Mouse (Mus musculus) liver, embryonic 14.5 days (tissue): ENCODE data around the gene Usp8. TPM values are rescaled to one million over a fixed set of nuclear protein-coding genes. Genes with fewer than 3 reads are reported as not detected.

Experiments used
- ATAC-seq: fragments of 200-750 bp; cut with Nextera tagmentation; 2 replicates; pipeline ENCODE4 v1.8.0; 2017; ENCODE audit warnings: moderate number of reproducible peaks, mild to moderate bottlenecking, moderate library complexity; ENCODE audit not compliant: insufficient read depth
- DNase-seq, 3 experiments: peaks; one replicate each; pipeline ENCODE4 v3.0.0-alpha.2; 2012 to 2013; ENCODE audit warnings: low read depth in 3 of 3, low spot score in 3 of 3
- H3K27ac ChIP-seq: fragments of 300-500 bp; sonication (generic); 2 replicates; pipeline ENCODE4 v1.5.1; 2014; ENCODE audit warnings: moderate library complexity, mild to moderate bottlenecking, control low read depth, inconsistent platforms
- H3K27me3 ChIP-seq: fragments of 300-500 bp; sonication (generic); 2 replicates; pipeline ENCODE4 v1.6.1; 2014; ENCODE audit warnings: mild to moderate bottlenecking, low read length, moderate library complexity; ENCODE audit not compliant: control insufficient read depth, insufficient read depth
- H3K36me3 ChIP-seq: fragments of 300-500 bp; sonication (generic); replicated peaks from 2 replicates; pipeline ENCODE4 v1.6.1; 2014; ENCODE audit warnings: low read depth; ENCODE audit not compliant: control insufficient read depth, insufficient read depth
- H3K4me1 ChIP-seq, 2 experiments: fragments of 200-500 bp in 1 of 2; fragments of 300-500 bp in 1 of 2; sonication (generic) in 1 of 2; replicated peaks; 2 replicates each; pipeline ENCODE4 v1.6.1; 2012 to 2014; ENCODE audit warnings: antibody characterized with exemption in 1 of 2, inconsistent platforms in 1 of 2, low read length in 1 of 2; ENCODE audit not compliant: control insufficient read depth in 2 of 2, insufficient read depth in 2 of 2
- H3K4me2 ChIP-seq: fragments of 300-500 bp; sonication (generic); 2 replicates; pipeline ENCODE4 v1.6.1; 2014; ENCODE audit warnings: low read depth, mild to moderate bottlenecking, control low read depth, moderate library complexity
- H3K4me3 ChIP-seq, 2 experiments: fragments of 200-500 bp in 1 of 2; fragments of 300-500 bp in 1 of 2; sonication (generic) in 1 of 2; 2 replicates each; pipeline ENCODE4 v1.5.1; 2012 to 2014; ENCODE audit warnings: low read depth in 2 of 2, low read length in 2 of 2, mild to moderate bottlenecking in 2 of 2, control low read depth in 1 of 2, inconsistent platforms in 1 of 2, moderate library complexity in 1 of 2; ENCODE audit not compliant: insufficient read depth in 1 of 2
- H3K9ac ChIP-seq: fragments of 300-500 bp; sonication (generic); replicated peaks from 2 replicates; pipeline ENCODE4 v1.6.1; 2014; ENCODE audit warnings: mild to moderate bottlenecking, control low read depth, moderate library complexity
- H3K9me3 ChIP-seq: fragments of 300-500 bp; sonication (generic); 2 replicates; pipeline ENCODE4 v1.6.1; 2016; ENCODE audit warnings: low read length, mixed read lengths; ENCODE audit not compliant: control insufficient read depth
- CTCF ChIP-seq: IDR thresholded peaks from 2 replicates; pipeline ENCODE4 v1.5.1; 2016; ENCODE audit warnings: antibody characterized with exemption, low read depth, control low read depth
- EP300 ChIP-seq: IDR thresholded peaks from 2 replicates; pipeline ENCODE4 v1.6.1; 2016; ENCODE audit warnings: antibody characterized with exemption, low read depth
- WGBS: fragments of 180-500 bp; shearing (Covaris S2); extraction: QIAGEN DNeasy Blood & Tissue Kit; methylation state at CpG from one replicate; pipeline ENCODE4 v1.1.7; 2014; ENCODE audit not compliant: insufficient replicate concordance; 5-methylcytosine and 5-hydroxymethylcytosine counted together
- polyA plus RNA-seq, 2 experiments: library from polyadenylated mRNA; depleted of rRNA in 1 of 2; stranded (reverse) in 1 of 2; unstranded in 1 of 2; fragments of >200 nt; fragmentation: Nextera tagmentation in 1 of 2; extraction: Ambion mirVana in 1 of 2; gene quantifications; 2 replicates each; pipeline versions ENCODE4 v1.2.1 to v1.2.3; 2012 to 2014

Usp8 gene
- polyA plus RNA-seq, 2 experiments = 12.1 to 17.8 TPM

GRCm38 (mm10) chr2:126674441-126675168, 32.5 kb upstream of the Usp8 start:
- Histone ChIP-seq H3K9ac (peak overlapping the region; percentile 91), H3K4me2 (peak overlapping the region; percentile 86), H3K36me3 (no peaks in the 10 kb centered on the region), H3K9me3 (no peaks in the 10 kb centered on the region), H3K4me3 (peak overlapping the region; percentile 85 to 88), H3K4me1 (peaks cover 15 to 18% of the 10 kb centered on the region in 2 experiments), H3K27me3 (no peaks in the 10 kb centered on the region), H3K27ac (peak overlapping the region; percentile 77)
- under 1% methylated on average over 77 of the region's 77 CpGs for WGBS
- DNase-seq (peak in 2 of 3 experiments; percentile 18 to 35), ATAC-seq (peak; percentile 62)
- TF ChIP-seq EP300 = no peak
- TF ChIP-seq CTCF = no peak

GRCm38 (mm10) chr2:126675169-126676121, 31.7 kb upstream of the Usp8 start:
- Histone ChIP-seq H3K27me3 (no peaks in the 10 kb centered on the region), H3K36me3 (no peaks in the 10 kb centered on the region; the same call in 1 of the 2 replicates), H3K4me1 (peaks cover 15 to 18% of the 10 kb centered on the region in 2 experiments), H3K9me3 (no peaks in the 10 kb centered on the region), H3K4me2 (peak overlapping the region; percentile 86), H3K27ac (peak overlapping the region; percentile 77), H3K4me3 (peak overlapping the region; percentile 85 to 88), H3K9ac (peak overlapping the region; percentile 91)
- ATAC-seq (peak; percentile 87), DNase-seq (peak; percentile 75)
- under 1% methylated on average over 97 of the region's 99 CpGs for WGBS
- TF ChIP-seq EP300 (no peak), CTCF (no peak)

- no peaks in the 10 kb centered on the region for H3K9me3 ChIP-seq
- peaks cover 15 to 18% of the 10 kb centered on the region in 2 experiments for H3K4me1 ChIP-seq
- ATAC-seq = no peak
- TF ChIP-seq EP300 (no peak), CTCF (no peak)
- H3K4me3 ChIP-seq = peak within 1 kb of the TSS; percentile 85 to 88
- no peaks in the 10 kb centered on the region for H3K27me3 ChIP-seq
- peak within 1 kb of the TSS; percentile 91 for H3K9ac ChIP-seq
- H3K36me3 ChIP-seq = no peaks in the 10 kb centered on the region; the same call in 1 of the 2 replicates
- WGBS = 14% methylated on average over 12 of the region's 12 CpGs
- peak within 1 kb of the TSS; percentile 77 for H3K27ac ChIP-seq
- DNase-seq = no peak
- H3K4me2 ChIP-seq = peak within 1 kb of the TSS; percentile 86
Measured at GRCm38 (mm10) chr2:126676122-126676515, 31.0 kb upstream of the Usp8 start, which contains the start of gene Gabpb1. Gene Gabpb1, minus strand, starts transcription at chr2:126676337.

- H3K4me1 ChIP-seq = peaks cover 12 to 15% of the 10 kb centered on the region in 2 experiments
- H3K27ac ChIP-seq = no peak overlapping the region
- no peaks in the 10 kb centered on the region for H3K9me3 ChIP-seq
- DNase-seq (no peak), ATAC-seq (no peak)
- no peaks in the 10 kb centered on the region for H3K27me3 ChIP-seq
- WGBS = 77% methylated on average over 1 of the region's 1 CpGs
- H3K4me2 ChIP-seq = no peak overlapping the region
- TF ChIP-seq CTCF (no peak), EP300 (no peak)
- no peaks in the 10 kb centered on the region; the same call in 1 of the 2 replicates for H3K36me3 ChIP-seq
- no peak overlapping the region for H3K9ac ChIP-seq
- no peak overlapping the region for H3K4me3 ChIP-seq
Measured at GRCm38 (mm10) chr2:126677366-126677765, 29.8 kb upstream of the Usp8 start.

GRCm38 (mm10) chr2:126682333-126682732, 24.8 kb upstream of the Usp8 start:
- Histone ChIP-seq H3K4me1 (peaks cover 0 to 4% of the 10 kb centered on the region in 2 experiments; a peak in 1 of 4 replicates), H3K4me2 (no peak overlapping the region), H3K27ac (no peak overlapping the region), H3K36me3 (no peaks in the 10 kb centered on the region; the same call in 1 of the 2 replicates), H3K4me3 (no peak overlapping the region), H3K9me3 (no peaks in the 10 kb centered on the region), H3K27me3 (no peaks in the 10 kb centered on the region), H3K9ac (no peak overlapping the region)
- ATAC-seq (no peak), DNase-seq (no peak)
- TF ChIP-seq EP300 (no peak), CTCF (no peak)
- 31% methylated on average over 2 of the region's 2 CpGs for WGBS
